ENCODE assay signal across 9 mouse cellular contexts in genomic region chr5:128601036-128602019, GRCm38 (mm10). TPM values are rescaled to one million over a fixed set of nuclear protein-coding genes. Genes with fewer than 3 reads are reported as not detected.
A peak's percentile ranks its signal among the peaks of the same experiment; 100 is the strongest.
DNase-seq lines count a peak whose midpoint lies in the region; ATAC-seq and TF ChIP-seq lines count a peak whose summit lies in the region.
"Had no signal": no experiment of that assay in that cellular context is flagged by ENCODE, and none has a peak within 500 bp of the region (broad histone marks: within the 10 kb centered on the region; RNA-seq: fewer than 3 reads in every experiment).

No protein-coding gene starts in this region.

- no peaks in the 10 kb centered on the region for H3K4me1 ChIP-seq in G1E (ENCODE audit: insufficient read depth, low read depth, low read length)
- peaks cover 81% of the 10 kb centered on the region for H3K4me1 ChIP-seq in embryonic facial prominence, embryonic 13.5 days
- peaks cover 33% of the 10 kb centered on the region for H3K4me1 ChIP-seq in kidney, embryonic 16.5 days (ENCODE audit: insufficient read depth, low read length)

- H3K36me3 ChIP-seq in G1E (replicated peaks), result no peaks in the 10 kb centered on the region
- H3K36me3 ChIP-seq in embryonic facial prominence, embryonic 13.5 days, result no peaks in the 10 kb centered on the region
- no peaks in the 10 kb centered on the region for H3K36me3 ChIP-seq in kidney, embryonic 16.5 days (ENCODE audit: insufficient read depth, low read length)

- peak overlapping the region; percentile 96 for H3K27ac ChIP-seq in embryonic facial prominence, embryonic 13.5 days
- no peak overlapping the region; the same call in 1 of the 2 replicates for H3K27ac ChIP-seq in kidney, embryonic 16.5 days (ENCODE audit: low read length)
- H3K27ac ChIP-seq: macrophage had no signal

- H3K4me2 ChIP-seq in embryonic facial prominence, embryonic 13.5 days, result peak overlapping the region; percentile 89
- H3K4me2 ChIP-seq in kidney, embryonic 16.5 days (replicated peaks; ENCODE audit: low read depth, low read length), result peak overlapping the region; percentile 95

- TF ChIP-seq CTCF in G1E (IDR thresholded peaks at IDR 0.05; ENCODE audit: low read depth, low read length), result no peak

- peak overlapping the region; percentile 88 for H3K9ac ChIP-seq in embryonic facial prominence, embryonic 13.5 days
- H3K9ac ChIP-seq in kidney, embryonic 16.5 days (replicated peaks; ENCODE audit: low read length), result peak overlapping the region; percentile 70

- peak; percentile 9 for DNase-seq in kidney, adult 18-20 months
- no peak for DNase-seq in kidney, adult 11 months
- no peak for DNase-seq in G1E (ENCODE audit: low spot score)
- peak; percentile 11 for DNase-seq in naive thymus-derived CD4-positive, alpha-beta T cell, adult 2 months (ENCODE audit: low read depth)
- DNase-seq in MN1 (ENCODE audit: low spot score), result no peak
- no peak for DNase-seq in gastrocnemius, postnatal 14 days

- H3K9me3 ChIP-seq in G1E (replicated peaks), result peaks cover 72% of the 10 kb centered on the region
- H3K9me3 ChIP-seq in embryonic facial prominence, embryonic 13.5 days, result no peaks in the 10 kb centered on the region
- no peaks in the 10 kb centered on the region for H3K9me3 ChIP-seq in kidney, embryonic 16.5 days (ENCODE audit: low read length)

- no peaks in the 10 kb centered on the region for H3K27me3 ChIP-seq in G1E (ENCODE audit: insufficient read depth, low read length)
- peaks cover 15% of the 10 kb centered on the region for H3K27me3 ChIP-seq in embryonic facial prominence, embryonic 13.5 days
- peaks cover 52% of the 10 kb centered on the region for H3K27me3 ChIP-seq in kidney, embryonic 16.5 days (ENCODE audit: insufficient read depth, low read length)

- ATAC-seq in G1E (ENCODE audit: extremely low read depth, insufficient number of reproducible peaks, low FRiP score, poor library complexity, severe bottlenecking), result no peak
- no peak for ATAC-seq in embryonic facial prominence, embryonic 13.5 days (ENCODE audit: insufficient number of reproducible peaks, insufficient read depth, low FRiP score, low TSS enrichment, low read depth)
- peak; percentile 20; the same call in 1 of the 2 replicates for ATAC-seq in kidney, embryonic 16.5 days (ENCODE audit: low FRiP score, low TSS enrichment)

- WGBS in embryonic facial prominence, embryonic 13.5 days, result under 1% methylated on average over 73 of the region's 87 CpGs
- WGBS in kidney, embryonic 16.5 days, result under 1% methylated on average over 83 of the region's 87 CpGs

- intact Hi-C loops in gastrocnemius, postnatal 14 days (cut with DNase I; ENCODE audit: low total_unique reads), result no loop called here

- H3K4me3 ChIP-seq in G1E (ENCODE audit: low read depth, low read length), result peak overlapping the region; percentile 35; the same call in 1 of the 2 replicates
- peak overlapping the region; percentile 74 for H3K4me3 ChIP-seq in embryonic facial prominence, embryonic 13.5 days
- peak overlapping the region; percentile 61 for H3K4me3 ChIP-seq in kidney, embryonic 16.5 days (ENCODE audit: low read length)

RNA-seq across cellular contexts. Expression of gene Fzd10, which starts 0.7 kb away (rescaled TPM):
- total RNA-seq in G1E (2014; fragmentation: Nextera tagmentation) (not detected in 2 replicates), G1E (2017) (0.11 TPM in 1 of 2 replicates, not detected in the other)
- not detected in 2 replicates for polyA plus RNA-seq in G1E (2012)
- polyA plus RNA-seq in embryonic facial prominence, embryonic 13.5 days (2015; fragmentation: Nextera tagmentation; extraction: Ambion mirVana), result 9.2 and 12.6 TPM in 2 replicates
- 2.5 and 2.6 TPM in 2 replicates for polyA plus RNA-seq in kidney, embryonic 16.5 days (2015; fragmentation: Nextera tagmentation; extraction: Ambion mirVana)
- total RNA-seq in gastrocnemius, postnatal 14 days (2021), result 1 to 10 TPM; 3.7 to 8.9 TPM
- polyA plus RNA-seq: macrophage had no signal

Comparison
In these comparisons a context has a peak if more than half of its experiments do, and no peak if none do; other contexts are left out.
1. DNase-seq: peak in kidney, adult 18-20 months (single experiment) and naive thymus-derived CD4-positive, alpha-beta T cell, adult 2 months (single experiment); none in kidney, adult 11 months (single experiment), G1E (single experiment), MN1 (single experiment) and gastrocnemius, postnatal 14 days (single experiment).
2. Peak in every context shown above with its lines, with median percentiles within 50 percentile points of each other: H3K4me3 ChIP-seq.